Mouse (Mus musculus): Measurements from ENCODE around the gene Nmral1. TPM values are rescaled to one million over a fixed set of nuclear protein-coding genes. Genes with fewer than 3 reads are reported as not detected.
"Not testable (repeated sequence)": the region's sequence is repeated elsewhere in the genome, so short reads cannot be mapped to it uniquely, and the experiment has no call there.

Nmral1 gene
- total RNA-seq, 1 experiment from 2014 or later, result 56.7 TPM

DNA sequence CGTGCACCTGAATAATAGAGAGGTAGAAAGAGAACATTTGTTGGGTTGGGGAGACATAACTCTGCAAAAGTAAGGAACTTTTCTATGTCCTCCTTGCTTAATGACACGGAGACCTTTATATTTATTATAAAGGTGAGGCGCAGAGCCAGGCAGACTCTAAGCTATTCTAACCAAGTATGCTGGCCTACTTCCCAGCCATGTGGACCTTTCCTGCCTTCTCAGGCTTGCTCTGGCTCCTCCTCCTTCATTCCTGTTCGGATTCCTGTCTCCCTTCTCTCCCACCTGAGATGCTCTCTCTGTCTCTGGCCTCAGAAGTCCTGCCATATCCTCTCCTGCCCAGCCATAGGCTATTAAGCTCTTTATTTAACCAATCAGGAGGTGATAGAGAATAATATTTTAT lies 6.1 kb upstream of the Nmral1 start:
- no peak for ATAC-seq (replicated peaks in 1 of 2; ENCODE audit: insufficient read depth in 1 of 2, low FRiP score in 2 of 2, low TSS enrichment in 1 of 2, low read depth in 1 of 2, poor library complexity in 2 of 2, severe bottlenecking in 2 of 2)

DNA sequence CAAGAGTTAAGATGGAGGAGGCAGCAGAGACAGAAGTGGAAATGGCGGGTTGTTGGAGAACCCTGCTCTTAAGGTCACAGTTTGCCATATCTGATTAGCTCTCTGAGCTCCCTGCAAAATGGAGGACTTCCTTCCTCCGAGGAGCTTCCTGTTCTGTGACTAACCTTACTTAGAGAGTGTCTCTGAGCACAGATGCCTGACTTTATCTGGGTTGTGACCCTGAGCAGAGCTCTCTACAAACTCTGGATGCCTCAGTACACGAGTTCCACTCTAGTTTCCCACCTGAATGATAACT lies 3.7 kb upstream of the Nmral1 start:
- no peak for ATAC-seq (replicated peaks in 1 of 2; ENCODE audit: insufficient read depth in 1 of 2, low FRiP score in 2 of 2, low TSS enrichment in 1 of 2, low read depth in 1 of 2, poor library complexity in 2 of 2, severe bottlenecking in 2 of 2)

DNA sequence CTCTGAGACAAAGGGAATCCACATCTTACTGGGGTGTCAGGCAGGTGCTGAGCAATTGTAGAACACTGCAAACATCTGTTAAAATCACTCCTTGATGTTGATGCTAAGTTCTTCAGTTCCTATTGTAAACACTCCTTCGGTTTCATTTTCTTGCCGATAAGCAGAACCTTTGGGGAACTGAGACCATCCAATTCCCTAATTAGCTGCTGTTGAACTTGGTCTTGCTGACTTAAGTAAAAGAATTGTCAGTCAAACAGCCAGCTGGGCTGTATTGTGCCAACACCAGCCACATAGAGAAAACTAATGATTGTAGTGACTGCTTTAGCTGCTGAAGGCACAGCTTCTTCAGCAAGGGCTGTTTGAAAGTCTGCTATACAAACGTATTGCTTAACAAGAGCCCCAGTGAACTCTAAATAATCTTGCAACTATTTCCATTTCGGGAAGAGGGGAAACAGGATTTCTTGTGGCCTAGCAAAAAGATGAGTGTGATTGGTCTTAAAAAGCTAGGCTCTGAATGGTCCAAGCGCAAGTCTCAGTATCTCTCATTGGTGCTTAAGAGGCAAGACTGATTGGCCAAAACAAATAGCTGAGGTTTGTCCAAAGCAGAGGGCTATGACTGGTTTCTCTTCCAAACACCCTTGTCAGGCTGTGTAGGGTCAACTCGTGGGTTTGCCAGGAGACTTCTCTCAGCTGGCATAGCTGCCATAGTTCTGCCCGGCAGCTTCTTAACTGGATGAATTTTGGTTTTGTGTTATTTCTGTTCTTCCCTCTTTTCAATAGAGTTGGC lies 3.2 kb upstream of the Nmral1 start:
- no peak for ATAC-seq (replicated peaks in 1 of 2; ENCODE audit: insufficient read depth in 1 of 2, low FRiP score in 2 of 2, low TSS enrichment in 1 of 2, low read depth in 1 of 2, poor library complexity in 2 of 2, severe bottlenecking in 2 of 2)

DNA sequence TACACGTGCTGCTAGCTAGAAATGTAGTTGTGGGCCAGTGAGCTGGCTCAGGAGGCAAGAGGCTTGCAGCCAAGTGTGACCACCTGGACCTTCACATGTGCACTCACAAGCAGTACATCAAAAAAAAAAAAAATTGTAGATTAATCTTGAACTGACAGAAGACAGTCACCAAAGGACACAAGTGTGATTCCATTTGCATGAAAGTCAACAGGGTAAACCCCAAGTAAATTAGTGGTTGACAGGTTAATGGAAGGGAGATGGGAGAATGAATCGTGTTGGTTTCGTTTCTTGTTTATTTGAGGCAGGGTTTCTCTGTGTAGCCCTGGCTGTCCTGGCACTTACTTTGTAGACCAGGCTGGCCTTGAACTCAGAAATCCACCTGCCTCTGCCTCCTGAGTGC lies 1.3 kb downstream of the Nmral1 start:
- ATAC-seq (replicated peaks in 1 of 2; ENCODE audit: insufficient read depth in 1 of 2, low FRiP score in 2 of 2, low TSS enrichment in 1 of 2, low read depth in 1 of 2, poor library complexity in 2 of 2, severe bottlenecking in 2 of 2), result no peak

DNA sequence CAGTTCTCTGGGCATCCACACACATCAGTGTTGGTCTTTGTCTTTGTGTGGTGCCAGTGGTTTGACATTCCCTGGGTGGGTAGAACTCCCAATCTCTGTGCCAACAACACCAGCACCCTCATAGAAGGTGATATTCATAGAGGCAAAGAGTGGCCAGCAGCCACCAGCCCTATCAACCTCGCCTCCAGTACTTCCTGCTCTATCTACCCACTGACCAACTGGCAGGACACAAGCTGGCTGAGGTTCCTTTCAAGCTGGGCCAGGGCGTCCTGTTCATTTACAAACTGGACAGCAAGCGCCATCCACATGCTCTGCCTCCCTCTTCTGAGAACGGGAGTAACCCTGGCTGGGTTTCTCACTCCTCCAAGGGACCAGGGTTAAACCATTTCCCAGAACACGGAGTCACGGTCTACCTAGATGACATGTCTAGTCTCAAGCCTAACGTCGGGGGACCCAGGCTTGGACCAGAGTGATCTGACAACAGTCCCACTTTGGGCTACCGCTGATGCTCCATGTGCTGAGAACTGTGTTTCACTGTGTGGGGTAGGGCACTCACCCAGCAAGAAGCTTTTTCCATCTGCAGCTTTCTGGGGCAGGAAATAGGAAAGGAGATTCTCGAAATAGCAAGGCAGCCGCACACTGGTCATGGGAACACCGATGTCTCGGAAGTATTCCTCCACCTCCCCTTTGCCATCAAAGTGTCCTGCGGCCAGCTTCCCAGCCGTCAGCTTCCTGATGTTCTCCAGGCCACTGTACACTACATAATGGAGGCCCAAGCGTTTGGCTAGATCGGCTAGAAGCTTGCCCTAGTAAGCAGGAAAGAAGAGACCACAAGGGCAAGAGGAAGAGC lies 5.1 kb downstream of the Nmral1 start:
- no peak for ATAC-seq (replicated peaks in 1 of 2; ENCODE audit: insufficient read depth in 1 of 2, low FRiP score in 2 of 2, low TSS enrichment in 1 of 2, low read depth in 1 of 2, poor library complexity in 2 of 2, severe bottlenecking in 2 of 2)

DNA sequence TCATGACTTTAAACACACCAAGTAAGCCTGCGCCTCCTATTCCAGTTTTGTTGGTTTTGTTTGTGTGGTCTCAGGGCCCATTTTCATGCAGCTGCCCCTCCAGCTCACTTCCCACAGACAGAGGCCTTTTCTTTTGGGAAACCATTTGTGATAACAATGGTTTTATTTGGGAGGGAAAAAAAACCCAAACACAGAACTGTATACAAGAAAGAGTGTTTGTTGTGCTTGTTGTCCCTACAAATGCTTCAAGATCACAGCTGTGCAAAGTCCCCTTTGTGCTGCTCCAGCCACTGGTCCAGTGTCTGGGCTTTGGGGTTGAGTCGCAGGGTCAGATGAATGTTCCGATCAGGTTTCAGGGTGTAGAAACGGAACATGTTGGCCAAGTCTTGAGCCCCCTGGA lies 8.0 kb downstream of the Nmral1 start:
- ATAC-seq (replicated peaks in 1 of 2; ENCODE audit: insufficient read depth in 1 of 2, low FRiP score in 2 of 2, low TSS enrichment in 1 of 2, low read depth in 1 of 2, poor library complexity in 2 of 2, severe bottlenecking in 2 of 2), result no peak

DNA sequence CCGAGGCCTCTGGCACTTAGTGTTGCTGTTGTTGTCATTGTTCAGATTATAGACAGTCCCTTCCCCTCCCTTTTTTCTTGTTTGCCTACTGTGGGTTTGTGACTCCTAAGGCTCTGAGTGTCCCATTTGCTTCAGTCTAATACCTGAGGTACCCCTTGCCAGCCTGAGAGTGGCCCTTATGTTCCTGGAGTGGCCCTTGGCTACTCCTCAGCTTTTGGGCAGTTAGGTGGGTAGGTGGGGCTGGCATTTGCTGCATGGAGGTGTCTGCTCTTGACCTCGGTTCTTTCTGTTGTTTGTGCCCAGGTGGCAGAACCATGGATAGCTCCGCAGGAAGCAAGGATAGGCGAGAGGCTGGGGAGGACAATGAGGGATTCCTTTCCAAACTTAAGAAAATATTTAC lies 13.6 kb downstream of the Nmral1 start:
- ATAC-seq (replicated peaks in 1 of 2; ENCODE audit: insufficient read depth in 1 of 2, low FRiP score in 2 of 2, low TSS enrichment in 1 of 2, low read depth in 1 of 2, poor library complexity in 2 of 2, severe bottlenecking in 2 of 2), result no peak

DNA sequence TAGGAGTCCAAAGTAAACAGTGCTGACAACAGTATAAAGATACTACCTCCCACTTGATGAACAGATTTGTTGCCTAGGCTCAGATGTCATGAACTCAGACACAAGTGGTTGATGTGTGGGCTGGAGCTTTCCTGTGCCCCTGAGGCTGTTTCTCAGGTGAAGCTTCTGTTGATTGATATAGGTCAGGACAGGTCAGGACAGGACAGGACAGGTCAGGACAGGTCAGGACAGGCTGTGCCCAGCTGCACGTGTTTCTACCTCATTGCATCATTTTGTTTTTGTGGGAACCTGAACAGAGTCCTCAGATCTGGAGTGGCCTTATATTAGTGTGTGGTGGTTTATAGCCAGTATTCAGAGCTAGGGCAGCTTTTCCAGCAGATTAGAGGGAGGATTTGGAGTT lies 16.5 kb downstream of the Nmral1 start:
- no peak for ATAC-seq (replicated peaks in 1 of 2; ENCODE audit: insufficient read depth in 1 of 2, low FRiP score in 2 of 2, low TSS enrichment in 1 of 2, low read depth in 1 of 2, poor library complexity in 2 of 2, severe bottlenecking in 2 of 2)

DNA sequence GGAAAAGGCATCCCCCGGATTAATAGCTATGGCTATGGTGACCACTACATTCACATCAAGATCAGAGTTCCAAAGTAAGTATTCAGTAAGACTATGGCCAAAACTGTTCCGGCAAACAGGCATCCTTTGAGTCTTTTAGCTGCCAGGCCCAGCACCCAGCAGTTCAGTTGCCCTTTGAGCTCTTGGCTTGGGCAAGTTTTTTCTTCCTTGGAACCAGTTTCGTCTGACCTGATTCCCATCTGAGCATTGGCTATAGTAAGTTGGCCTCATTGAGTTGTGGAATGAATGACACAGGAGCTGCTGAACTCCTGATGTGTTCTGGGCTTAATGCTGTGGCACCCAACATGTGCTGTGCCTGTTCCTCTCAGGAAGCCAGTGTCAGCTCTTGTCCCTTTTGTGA lies 17.9 kb downstream of the Nmral1 start:
- ATAC-seq (replicated peaks in 1 of 2; ENCODE audit: insufficient read depth in 1 of 2, low FRiP score in 2 of 2, low TSS enrichment in 1 of 2, low read depth in 1 of 2, poor library complexity in 2 of 2, severe bottlenecking in 2 of 2), result no peak

DNA sequence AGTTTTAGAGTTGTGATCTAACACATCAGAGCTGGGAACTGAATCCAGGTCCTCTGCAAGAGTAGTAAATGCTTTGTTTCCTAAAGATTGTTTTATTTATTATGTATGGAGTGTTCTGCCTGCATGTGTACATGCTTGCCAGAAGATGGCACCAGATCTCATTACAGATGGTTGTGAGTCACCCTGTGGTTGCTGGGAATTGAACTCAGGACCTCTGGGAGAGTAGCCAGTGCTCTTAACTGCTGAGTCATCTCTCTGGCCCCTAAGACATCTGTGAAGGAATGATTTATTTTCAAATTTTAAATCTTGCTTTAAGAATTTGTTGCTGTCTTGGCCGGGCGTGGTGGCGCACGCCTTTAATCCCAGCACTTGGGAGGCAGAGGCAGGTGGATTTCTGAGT lies 29.8 kb downstream of the Nmral1 start:
- not testable (repeated sequence) for ATAC-seq (replicated peaks in 1 of 2; ENCODE audit: insufficient read depth in 1 of 2, low FRiP score in 2 of 2, low TSS enrichment in 1 of 2, low read depth in 1 of 2, poor library complexity in 2 of 2, severe bottlenecking in 2 of 2)

DNA sequence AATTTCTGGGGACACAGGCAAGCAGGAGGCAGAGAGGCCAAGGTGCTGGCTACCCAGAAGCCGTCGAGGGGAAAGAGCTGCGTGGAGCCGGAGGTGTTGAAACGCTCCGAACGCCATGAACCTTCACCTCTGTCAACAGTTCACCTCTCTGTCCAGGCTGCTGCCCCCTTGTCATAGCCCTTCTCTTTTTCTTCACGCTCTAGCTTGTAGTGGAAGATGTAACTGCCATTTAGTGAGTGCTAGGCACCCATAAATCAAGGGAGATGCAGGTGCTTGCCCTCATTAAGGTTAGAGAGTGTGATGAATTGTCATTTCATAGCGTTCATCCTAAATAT lies 34.7 kb downstream of the Nmral1 start:
- no peak for ATAC-seq (replicated peaks in 1 of 2; ENCODE audit: insufficient read depth in 1 of 2, low FRiP score in 2 of 2, low TSS enrichment in 1 of 2, low read depth in 1 of 2, poor library complexity in 2 of 2, severe bottlenecking in 2 of 2)

DNA sequence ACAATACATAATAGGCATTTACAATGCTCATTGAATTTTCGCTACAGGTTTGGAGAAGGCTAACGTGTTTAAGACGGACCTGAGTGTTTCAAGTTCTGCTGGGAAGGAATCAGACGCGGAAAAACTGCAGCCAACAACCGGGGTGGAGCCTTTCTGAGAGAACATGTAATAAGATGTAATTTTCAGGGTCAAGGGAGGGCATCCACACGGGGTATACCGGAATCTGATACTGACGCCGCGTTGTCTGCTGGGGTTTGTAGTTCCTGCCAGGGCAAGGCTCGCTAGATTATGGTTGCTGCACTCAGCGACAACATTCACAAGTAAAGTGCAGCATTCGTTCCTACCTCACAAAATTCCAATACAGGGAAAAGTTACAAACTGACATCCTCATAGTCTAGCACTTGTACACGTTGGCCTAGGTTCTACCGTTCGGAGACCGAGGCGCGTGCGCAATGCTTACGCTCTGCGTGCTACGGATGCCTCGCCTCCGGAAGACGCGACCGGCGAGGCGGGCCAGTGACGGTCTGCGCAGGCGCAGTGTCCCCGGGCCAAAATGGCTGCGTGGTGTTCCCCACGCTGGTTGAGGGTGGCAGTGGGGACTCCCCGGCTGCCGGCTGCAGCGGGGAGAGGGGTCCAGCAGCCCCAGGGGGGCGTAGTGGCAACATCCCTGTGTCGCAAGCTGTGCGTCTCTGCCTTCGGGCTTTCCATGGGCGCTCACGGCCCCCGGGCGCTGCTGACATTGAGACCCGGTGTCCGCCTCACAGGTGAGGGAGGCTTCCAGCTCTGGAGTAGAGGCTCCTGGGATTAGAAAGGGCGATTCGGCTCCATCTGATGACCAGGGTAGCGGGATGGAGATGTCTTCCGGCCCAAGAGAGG lies 35.3 kb downstream of the Nmral1 start:
- peak; percentile 75 to 83 for ATAC-seq (replicated peaks in 1 of 2; ENCODE audit: insufficient read depth in 1 of 2, low FRiP score in 2 of 2, low TSS enrichment in 1 of 2, low read depth in 1 of 2, poor library complexity in 2 of 2, severe bottlenecking in 2 of 2)

DNA sequence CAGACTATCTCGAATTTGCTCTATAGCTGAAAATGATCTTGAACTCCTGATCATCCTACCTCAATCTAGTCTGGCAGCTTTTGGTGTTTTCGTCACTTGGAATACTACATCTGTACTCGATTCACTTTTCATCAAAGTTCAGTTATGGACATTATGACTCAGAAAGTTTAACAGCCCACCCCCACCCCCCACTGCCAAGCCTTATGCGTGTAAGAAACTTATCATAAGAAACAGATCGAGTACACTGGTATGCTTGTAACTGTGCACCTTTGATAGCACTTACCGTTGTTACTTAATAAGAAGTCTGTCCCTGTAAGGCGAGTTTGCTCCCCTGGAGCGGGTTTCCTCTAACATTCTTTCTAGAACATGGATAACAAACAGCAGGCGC lies 36.0 kb downstream of the Nmral1 start:
- no peak for ATAC-seq (replicated peaks in 1 of 2; ENCODE audit: insufficient read depth in 1 of 2, low FRiP score in 2 of 2, low TSS enrichment in 1 of 2, low read depth in 1 of 2, poor library complexity in 2 of 2, severe bottlenecking in 2 of 2)

DNA sequence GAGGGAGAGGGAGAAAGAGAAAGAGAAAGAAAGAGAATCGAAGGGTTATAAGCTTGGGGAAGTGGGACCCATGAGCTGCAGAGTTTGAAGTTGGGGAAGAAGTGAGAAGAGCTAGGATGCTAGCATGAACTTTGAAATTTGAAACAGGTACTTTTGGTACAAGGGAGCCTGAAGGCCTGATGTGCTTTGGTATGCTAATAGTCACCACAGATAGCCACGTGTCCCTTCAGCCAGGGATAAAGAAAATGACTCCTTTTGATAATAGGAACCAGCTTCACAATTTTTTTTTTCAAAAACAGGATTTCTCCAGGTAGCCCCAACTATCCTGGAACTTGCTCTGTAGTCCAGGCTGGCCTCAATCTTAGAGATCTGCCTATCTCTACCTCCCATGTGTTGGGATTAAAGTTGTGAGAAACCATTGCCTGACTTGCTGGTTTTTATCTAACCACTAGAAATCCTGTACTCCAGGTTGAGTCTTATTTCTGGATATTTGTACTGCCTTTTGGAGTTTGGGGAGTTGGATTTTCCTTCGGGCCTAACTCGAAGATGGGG lies 36.5 kb downstream of the Nmral1 start:
- ATAC-seq (replicated peaks in 1 of 2; ENCODE audit: insufficient read depth in 1 of 2, low FRiP score in 2 of 2, low TSS enrichment in 1 of 2, low read depth in 1 of 2, poor library complexity in 2 of 2, severe bottlenecking in 2 of 2), result no peak

DNA sequence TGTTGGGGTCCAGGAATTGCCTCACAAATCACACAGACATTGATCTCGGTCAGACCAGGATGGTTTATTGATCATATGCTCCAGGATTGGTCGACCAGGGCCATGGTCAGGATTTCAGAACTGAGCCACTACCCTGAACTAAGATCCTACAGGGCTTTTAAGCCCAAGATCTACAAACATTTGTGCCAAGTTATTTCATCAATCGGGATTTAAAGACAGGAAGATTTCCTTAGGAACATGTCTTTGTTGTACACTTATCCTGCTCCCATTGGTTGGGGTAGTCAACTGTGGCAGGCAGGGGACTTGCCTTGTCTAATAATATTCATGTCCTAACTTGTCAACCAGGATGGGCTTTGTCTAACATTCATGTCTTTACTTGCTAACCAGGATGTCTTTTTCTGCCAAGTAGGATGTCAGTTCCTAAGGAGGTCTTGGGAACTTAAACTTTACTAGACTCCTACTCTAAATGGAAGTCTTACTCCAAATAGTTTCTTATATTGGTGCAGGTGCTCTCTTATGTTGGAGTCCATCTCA lies 38.2 kb downstream of the Nmral1 start:
- ATAC-seq (replicated peaks in 1 of 2; ENCODE audit: insufficient read depth in 1 of 2, low FRiP score in 2 of 2, low TSS enrichment in 1 of 2, low read depth in 1 of 2, poor library complexity in 2 of 2, severe bottlenecking in 2 of 2), result not testable (repeated sequence)

DNA sequence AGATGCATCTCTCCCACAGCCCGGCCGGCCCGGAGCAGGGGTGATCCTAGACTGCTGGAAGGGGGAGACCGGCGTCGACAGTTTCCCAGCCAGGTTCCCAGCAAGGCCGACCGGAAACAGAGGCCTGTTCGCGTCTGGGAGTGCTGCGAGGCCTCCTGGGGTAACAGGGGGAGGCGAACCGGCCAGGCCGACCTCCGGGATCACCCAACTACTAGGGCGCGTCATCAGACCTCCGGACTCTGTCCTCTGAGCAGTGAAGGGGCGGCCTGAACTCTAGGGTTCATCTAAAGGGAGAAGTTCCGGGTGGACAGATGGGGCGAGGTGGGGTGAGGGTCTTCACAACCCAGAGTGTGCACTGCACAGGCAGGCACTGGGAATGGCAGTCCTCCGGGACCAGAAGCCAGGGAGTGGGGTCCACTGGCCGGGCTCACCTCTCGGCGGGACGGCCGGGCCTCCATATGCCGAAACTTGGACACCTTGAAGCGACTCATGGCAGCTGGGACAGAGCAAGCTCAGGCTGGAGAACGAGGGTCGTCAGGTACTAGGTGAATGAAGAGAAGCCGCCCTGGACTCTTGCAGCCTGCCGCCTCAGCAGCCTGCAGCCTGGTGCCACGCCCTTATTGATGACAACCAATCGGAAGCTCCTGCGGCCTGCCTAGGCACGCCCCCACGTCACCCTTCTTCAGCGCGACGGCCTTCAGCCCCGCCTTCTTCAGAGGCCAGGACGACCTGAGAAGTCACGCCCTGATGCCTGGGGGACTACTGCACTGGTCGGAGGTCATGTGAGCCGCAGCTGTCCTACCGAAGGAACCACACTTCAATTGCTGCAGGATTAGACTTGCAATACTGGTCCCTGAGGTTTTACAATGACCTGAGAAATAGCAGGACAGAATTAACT lies 39.8 kb downstream of the Nmral1 start, which contains the start of gene Coro7:
Gene Coro7, minus strand, starts transcription at position 657 of the 898 bp plus-strand sequence.
- ATAC-seq (replicated peaks in 1 of 2; ENCODE audit: insufficient read depth in 1 of 2, low FRiP score in 2 of 2, low TSS enrichment in 1 of 2, low read depth in 1 of 2, poor library complexity in 2 of 2, severe bottlenecking in 2 of 2), result peak; percentile 89 to 91

DNA sequence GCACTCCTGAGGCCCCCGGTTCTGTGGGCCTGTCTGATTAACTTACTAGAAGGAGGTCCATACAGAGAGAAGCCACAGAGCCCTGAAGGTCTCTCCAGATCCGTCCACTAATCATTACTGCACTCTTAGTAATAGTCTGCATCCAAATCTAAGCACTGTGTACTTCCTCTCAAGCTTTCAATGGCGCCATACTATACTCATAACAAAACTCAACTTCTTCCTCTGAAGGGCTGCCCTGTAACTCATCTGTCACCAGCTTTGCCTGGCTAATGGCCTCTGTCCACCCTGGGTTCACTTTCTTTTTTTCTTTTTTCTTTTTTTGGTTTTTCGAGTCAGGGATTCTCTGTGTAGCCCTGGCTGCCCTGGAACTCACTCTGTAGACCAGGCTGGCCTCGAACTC lies 41.1 kb downstream of the Nmral1 start:
- no peak for ATAC-seq (replicated peaks in 1 of 2; ENCODE audit: insufficient read depth in 1 of 2, low FRiP score in 2 of 2, low TSS enrichment in 1 of 2, low read depth in 1 of 2, poor library complexity in 2 of 2, severe bottlenecking in 2 of 2)

Data from hematopoietic stem cell, adult 5-6 weeks (primary cell).